Comparison of ENCODE assay signal across 21 mouse cellular contexts in genomic region chr11:79008007-79008775, GRCm38 (mm10). TPM values are rescaled to one million over a fixed set of nuclear protein-coding genes. Genes with fewer than 3 reads are reported as not detected.
DNase-seq lines count a peak whose midpoint lies in the region; ATAC-seq and TF ChIP-seq lines count a peak whose summit lies in the region.
"Had no signal": no experiment of that assay in that cellular context is flagged by ENCODE, and none has a peak within 500 bp of the region (broad histone marks: within the 10 kb centered on the region; RNA-seq: fewer than 3 reads in every experiment).

No protein-coding gene starts in this region.

- H3K4me2 ChIP-seq in forebrain, embryonic 11.5 days (ENCODE audit: low read depth, low read length, severe bottlenecking) = no peak overlapping the region
- no peak overlapping the region for H3K4me2 ChIP-seq in forebrain, postnatal 0 days (ENCODE audit: low read depth)
- H3K4me2 ChIP-seq in hindbrain, embryonic 16.5 days (ENCODE audit: low read length) = no peak overlapping the region
- no peak overlapping the region for H3K4me2 ChIP-seq in intestine, embryonic 16.5 days (ENCODE audit: low read depth, low read length)
- H3K4me2 ChIP-seq: hindbrain, embryonic 12.5 days; midbrain, embryonic 13.5 days; stomach, embryonic 15.5 days had no signal

- no peak for ATAC-seq in forebrain, embryonic 11.5 days (replicated peaks; ENCODE audit: low FRiP score)
- ATAC-seq in forebrain, postnatal 0 days = no peak
- no peak for ATAC-seq in hindbrain, embryonic 16.5 days
- peak; percentile 52 for ATAC-seq in intestine, embryonic 16.5 days
- ATAC-seq: midbrain, embryonic 13.5 days; Patski had no signal

- no peak for TF ChIP-seq CTCF in forebrain, postnatal 0 days (IDR thresholded peaks at IDR 0.05; ENCODE audit: low read depth)

- H3K27me3 ChIP-seq in forebrain, embryonic 11.5 days (ENCODE audit: control insufficient read depth, insufficient read depth, low read length) = no peaks in the 10 kb centered on the region
- no peaks in the 10 kb centered on the region for H3K27me3 ChIP-seq in forebrain, postnatal 0 days (ENCODE audit: insufficient read depth, low read length)
- H3K27me3 ChIP-seq in hindbrain, embryonic 10.5 days (ENCODE audit: insufficient read depth, poor library complexity, severe bottlenecking) = no peaks in the 10 kb centered on the region
- H3K27me3 ChIP-seq in hindbrain, embryonic 16.5 days (replicated peaks; ENCODE audit: control insufficient read depth, insufficient read depth, low read length) = no peaks in the 10 kb centered on the region
- H3K27me3 ChIP-seq in intestine, embryonic 16.5 days (replicated peaks; ENCODE audit: control insufficient read depth, insufficient read depth, low read length) = no peaks in the 10 kb centered on the region
- H3K27me3 ChIP-seq: CH12.LX; hindbrain, embryonic 12.5 days; midbrain, embryonic 13.5 days; Patski; stomach, embryonic 15.5 days had no signal

- no peaks in the 10 kb centered on the region for H3K4me1 ChIP-seq in forebrain, embryonic 11.5 days (replicated peaks; ENCODE audit: control insufficient read depth, insufficient read depth, low read length)
- H3K4me1 ChIP-seq in forebrain, postnatal 0 days (ENCODE audit: insufficient read depth) = no peaks in the 10 kb centered on the region
- peaks cover 5% of the 10 kb centered on the region; the same call in 1 of the 2 replicates for H3K4me1 ChIP-seq in hindbrain, embryonic 10.5 days (replicated peaks)
- no peaks in the 10 kb centered on the region for H3K4me1 ChIP-seq in hindbrain, embryonic 16.5 days (ENCODE audit: control insufficient read depth, insufficient read depth, low read depth, low read length)
- H3K4me1 ChIP-seq in intestine, embryonic 16.5 days (ENCODE audit: control insufficient read depth, insufficient read depth, low read length) = peaks cover 21% of the 10 kb centered on the region
- H3K4me1 ChIP-seq: hindbrain, embryonic 12.5 days; midbrain, embryonic 13.5 days had no signal

- no peak overlapping the region for H3K9ac ChIP-seq in forebrain, embryonic 11.5 days (ENCODE audit: low read length)
- no peak overlapping the region for H3K9ac ChIP-seq in forebrain, postnatal 0 days
- H3K9ac ChIP-seq in hindbrain, embryonic 16.5 days (ENCODE audit: low read depth, low read length) = no peak overlapping the region
- no peak overlapping the region; the same call in 1 of the 2 replicates for H3K9ac ChIP-seq in intestine, embryonic 16.5 days (ENCODE audit: low read depth, low read length)
- H3K9ac ChIP-seq: hindbrain, embryonic 12.5 days; midbrain, embryonic 13.5 days; stomach, embryonic 15.5 days had no signal

- no peaks in the 10 kb centered on the region for H3K9me3 ChIP-seq in forebrain, embryonic 11.5 days (ENCODE audit: control insufficient read depth, low read length)
- no peaks in the 10 kb centered on the region for H3K9me3 ChIP-seq in forebrain, postnatal 0 days (ENCODE audit: low read length)
- no peaks in the 10 kb centered on the region for H3K9me3 ChIP-seq in hindbrain, embryonic 10.5 days
- no peaks in the 10 kb centered on the region for H3K9me3 ChIP-seq in hindbrain, embryonic 16.5 days (ENCODE audit: control insufficient read depth, low read length)
- H3K9me3 ChIP-seq in intestine, embryonic 16.5 days (ENCODE audit: control insufficient read depth, low read length) = no peaks in the 10 kb centered on the region
- H3K9me3 ChIP-seq: hindbrain, embryonic 12.5 days; limb, embryonic 10.5 days; midbrain, embryonic 13.5 days; stomach, embryonic 15.5 days had no signal

- 89% methylated on average over 6 of the region's 6 CpGs for WGBS in forebrain, embryonic 11.5 days
- WGBS in forebrain, postnatal 0 days = 86% methylated on average over 6 of the region's 6 CpGs
- WGBS in hindbrain, embryonic 10.5 days = 80% methylated on average over 6 of the region's 6 CpGs
- 81% methylated on average over 6 of the region's 6 CpGs for WGBS in hindbrain, embryonic 16.5 days
- WGBS in intestine, embryonic 16.5 days = 74% methylated on average over 6 of the region's 6 CpGs

- H3K4me3 ChIP-seq in forebrain, embryonic 11.5 days (ENCODE audit: low read depth, low read length) = no peak overlapping the region
- no peak overlapping the region for H3K4me3 ChIP-seq in forebrain, postnatal 0 days (ENCODE audit: low read depth, low read length)
- H3K4me3 ChIP-seq in hindbrain, embryonic 10.5 days = no peak overlapping the region
- no peak overlapping the region for H3K4me3 ChIP-seq in hindbrain, embryonic 16.5 days (ENCODE audit: low read length)
- no peak overlapping the region for H3K4me3 ChIP-seq in intestine, embryonic 16.5 days (ENCODE audit: low read length)
- H3K4me3 ChIP-seq: hindbrain, embryonic 12.5 days; limb, embryonic 10.5 days; midbrain, embryonic 13.5 days; stomach, embryonic 15.5 days had no signal

- H3K36me3 ChIP-seq in forebrain, embryonic 11.5 days (ENCODE audit: control insufficient read depth, insufficient read depth, low read length) = no peaks in the 10 kb centered on the region
- no peaks in the 10 kb centered on the region for H3K36me3 ChIP-seq in forebrain, postnatal 0 days (ENCODE audit: insufficient read depth)
- no peaks in the 10 kb centered on the region for H3K36me3 ChIP-seq in hindbrain, embryonic 10.5 days
- H3K36me3 ChIP-seq in hindbrain, embryonic 16.5 days (ENCODE audit: control insufficient read depth, insufficient read depth, low read length) = no peaks in the 10 kb centered on the region
- peaks cover 3% of the 10 kb centered on the region; the same call in 1 of the 2 replicates for H3K36me3 ChIP-seq in intestine, embryonic 16.5 days (ENCODE audit: control insufficient read depth, insufficient read depth, low read length)
- H3K36me3 ChIP-seq: hindbrain, embryonic 12.5 days; limb, embryonic 10.5 days; midbrain, embryonic 13.5 days; stomach, embryonic 15.5 days had no signal

- peak; percentile 23 for DNase-seq in forebrain, embryonic 11.5 days (ENCODE audit: low spot score)
- DNase-seq in forebrain, postnatal 0 days = no peak
- DNase-seq in hindbrain, embryonic 10.5 days (ENCODE audit: low spot score) = no peak
- peak; percentile 54 for DNase-seq in thymus, postnatal 25 days
- no peak for DNase-seq in cerebellum, postnatal 4 days (ENCODE audit: low spot score in 2 of 2)
- no peak for DNase-seq in left cerebral cortex, adult 9 months (ENCODE audit: low spot score in 2 of 2)
- DNase-seq: cerebellum, adult 11-12 months; cerebellum, postnatal 36 days; gastrocnemius, postnatal 36 days; kidney, adult 18-20 months; kidney, postnatal 4 days; lung, adult 2 months had no signal

- no peak overlapping the region for H3K27ac ChIP-seq in forebrain, embryonic 11.5 days (ENCODE audit: low read depth, low read length)
- H3K27ac ChIP-seq in forebrain, postnatal 0 days (ENCODE audit: low read depth, low read length) = no peak overlapping the region
- peak overlapping the region; percentile 24; the same call in 1 of the 2 replicates for H3K27ac ChIP-seq in hindbrain, embryonic 10.5 days
- H3K27ac ChIP-seq in hindbrain, embryonic 16.5 days (ENCODE audit: low read depth, low read length) = no peak overlapping the region
- peak overlapping the region; percentile 75 for H3K27ac ChIP-seq in intestine, embryonic 16.5 days (ENCODE audit: low read length)
- H3K27ac ChIP-seq: hindbrain, embryonic 12.5 days; limb, embryonic 10.5 days; macrophage; midbrain, embryonic 13.5 days; stomach, embryonic 15.5 days had no signal

RNA-seq across cellular contexts. Expression of gene Lgals9, which starts 23.4 kb away (rescaled TPM):
- polyA plus RNA-seq in forebrain, embryonic 11.5 days (2014; fragmentation: Nextera tagmentation; extraction: Ambion mirVana) = 3.7 and 4.0 TPM in 2 replicates
- total RNA-seq in forebrain, postnatal 0 days (2014; rRNA removed) = 8.6 and 13.9 TPM in 2 replicates
- polyA plus RNA-seq in forebrain, postnatal 0 days (2015; fragmentation: Nextera tagmentation; extraction: Ambion mirVana) = 20.5 and 21.7 TPM in 2 replicates
- polyA plus RNA-seq in hindbrain, embryonic 10.5 days (2016; fragmentation: Nextera tagmentation; extraction: Ambion mirVana) = 4.3 and 5.7 TPM in 2 replicates
- 14.7 and 18.3 TPM in 2 replicates for polyA plus RNA-seq in hindbrain, embryonic 16.5 days (2015; fragmentation: Nextera tagmentation; extraction: Ambion mirVana)
- polyA plus RNA-seq in intestine, embryonic 16.5 days (2015; fragmentation: Nextera tagmentation; extraction: Ambion mirVana) = 96.1 and 111 TPM in 2 replicates

Comparison
In these comparisons a context has a peak if more than half of its experiments do, and no peak if none do; other contexts are left out.
1. DNase-seq: peak in forebrain, embryonic 11.5 days (single experiment) and thymus, postnatal 25 days (single experiment); none in forebrain, postnatal 0 days (single experiment), hindbrain, embryonic 10.5 days (single experiment), cerebellum, postnatal 4 days (0 of 2) and left cerebral cortex, adult 9 months (0 of 2).
2. H3K27ac ChIP-seq: peak in hindbrain, embryonic 10.5 days (single experiment) and intestine, embryonic 16.5 days (single experiment); none in forebrain, embryonic 11.5 days (single experiment), forebrain, postnatal 0 days (single experiment) and hindbrain, embryonic 16.5 days (single experiment).